In genomic region chr2:58595350-58595749, GRCm38 (mm10) we compare ENCODE assay signal across 13 mouse cellular contexts. TPM values are rescaled to one million over a fixed set of nuclear protein-coding genes. Genes with fewer than 3 reads are reported as not detected.
DNase-seq lines count a peak whose midpoint lies in the region; ATAC-seq lines count a peak whose summit lies in the region.
"Had no signal": no experiment of that assay in that cellular context is flagged by ENCODE, and none has a peak within 500 bp of the region (broad histone marks: within the 10 kb centered on the region; RNA-seq: fewer than 3 reads in every experiment).

No protein-coding gene starts in this region.

- 0 out of 2 replicates have a peak overlapping the region, but pooled peaks have one; percentile 2 for H3K4me2 ChIP-seq in heart, embryonic 13.5 days
- H3K4me2 ChIP-seq: hindbrain, embryonic 12.5 days had no signal

- H3K27me3 ChIP-seq in heart, embryonic 13.5 days (replicated peaks): no peaks in the 10 kb centered on the region
- H3K27me3 ChIP-seq in limb, embryonic 10.5 days (ENCODE audit: low read depth, poor library complexity, severe bottlenecking): no peaks in the 10 kb centered on the region
- H3K27me3 ChIP-seq: hindbrain, embryonic 12.5 days; Patski had no signal

- DNase-seq in heart, postnatal 14 days: no peak
- peak; percentile 13 for DNase-seq in lung, postnatal 10 days
- DNase-seq in lung, postnatal 4 days: no peak
- no peak for DNase-seq in limb, embryonic 10.5 days (ENCODE audit: low spot score)
- DNase-seq in spleen, adult 12 weeks (ENCODE audit: low spot score): no peak
- no peak for DNase-seq in ovary, postnatal 14 days (ENCODE audit: low spot score)
- DNase-seq: adrenal gland, postnatal 14 days; retina, postnatal 1 day; thymus, postnatal 4 days had no signal

- no peak for ATAC-seq in heart, embryonic 13.5 days (ENCODE audit: extremely low read depth, insufficient number of reproducible peaks, low FRiP score, low TSS enrichment)
- ATAC-seq: Patski had no signal

- no peaks in the 10 kb centered on the region for H3K9me3 ChIP-seq in heart, embryonic 13.5 days
- no peaks in the 10 kb centered on the region for H3K9me3 ChIP-seq in limb, embryonic 10.5 days (replicated peaks)
- H3K9me3 ChIP-seq: hindbrain, embryonic 12.5 days; midbrain, embryonic 10.5 days had no signal

- no peak overlapping the region for H3K4me3 ChIP-seq in heart, embryonic 13.5 days
- H3K4me3 ChIP-seq in limb, embryonic 10.5 days: no peak overlapping the region
- H3K4me3 ChIP-seq: hindbrain, embryonic 12.5 days; midbrain, embryonic 10.5 days had no signal

- H3K27ac ChIP-seq in heart, embryonic 13.5 days (replicated peaks): peak overlapping the region; percentile 64
- peak overlapping the region; percentile 37 for H3K27ac ChIP-seq in limb, embryonic 10.5 days
- H3K27ac ChIP-seq: hindbrain, embryonic 12.5 days; midbrain, embryonic 10.5 days had no signal

- peaks cover 30% of the 10 kb centered on the region for H3K4me1 ChIP-seq in heart, embryonic 13.5 days
- H3K4me1 ChIP-seq in limb, embryonic 10.5 days: peaks cover 22% of the 10 kb centered on the region
- H3K4me1 ChIP-seq: hindbrain, embryonic 12.5 days had no signal

- intact Hi-C loops in heart, postnatal 14 days (cut with DNase I): no loop called here

- H3K36me3 ChIP-seq in heart, embryonic 13.5 days: no peaks in the 10 kb centered on the region
- no peaks in the 10 kb centered on the region for H3K36me3 ChIP-seq in limb, embryonic 10.5 days
- H3K36me3 ChIP-seq: hindbrain, embryonic 12.5 days; midbrain, embryonic 10.5 days had no signal

- WGBS in heart, embryonic 13.5 days: 56% methylated on average over 9 of the region's 9 CpGs
- WGBS in limb, embryonic 10.5 days: 72% methylated on average over 9 of the region's 9 CpGs

- no peak overlapping the region for H3K9ac ChIP-seq in heart, embryonic 13.5 days
- H3K9ac ChIP-seq: hindbrain, embryonic 12.5 days had no signal

RNA-seq across cellular contexts. Expression of gene Upp2, which starts 28.3 kb away (rescaled TPM):
- polyA plus RNA-seq in heart, embryonic 13.5 days (2015; fragmentation: Nextera tagmentation; extraction: Ambion mirVana): 6.4 and 7.6 TPM in 2 replicates
- 1 to 10 TPM; 2.4 to 2.9 TPM for total RNA-seq in heart, postnatal 14 days (2021)
- polyA plus RNA-seq in limb, embryonic 10.5 days (2016; fragmentation: Nextera tagmentation; extraction: Ambion mirVana): 4.5 and 6.1 TPM in 2 replicates

RNA-seq across cellular contexts. Expression of gene Acvr1, which starts 28.4 kb away (rescaled TPM):
- 9.2 and 9.8 TPM in 2 replicates for polyA plus RNA-seq in heart, embryonic 13.5 days (2015; fragmentation: Nextera tagmentation; extraction: Ambion mirVana)
- total RNA-seq in heart, postnatal 14 days (2021): 10 to 100 TPM; 18.5 to 22.0 TPM
- polyA plus RNA-seq in limb, embryonic 10.5 days (2016; fragmentation: Nextera tagmentation; extraction: Ambion mirVana): 4.2 and 4.5 TPM in 2 replicates
